Mouse (Mus musculus): Measurements from ENCODE around the gene Tchp. TPM values are rescaled to one million over a fixed set of nuclear protein-coding genes. Genes with fewer than 3 reads are reported as not detected.

Tchp gene
- total RNA-seq, 4 experiments from 2014 or later: 7.4 to 27.5 (median 12.3) TPM

GRCm38 (mm10) chr5:114742572-114742971 is 35.0 kb downstream of the Tchp start:
- no peak for DNase-seq

DNA sequence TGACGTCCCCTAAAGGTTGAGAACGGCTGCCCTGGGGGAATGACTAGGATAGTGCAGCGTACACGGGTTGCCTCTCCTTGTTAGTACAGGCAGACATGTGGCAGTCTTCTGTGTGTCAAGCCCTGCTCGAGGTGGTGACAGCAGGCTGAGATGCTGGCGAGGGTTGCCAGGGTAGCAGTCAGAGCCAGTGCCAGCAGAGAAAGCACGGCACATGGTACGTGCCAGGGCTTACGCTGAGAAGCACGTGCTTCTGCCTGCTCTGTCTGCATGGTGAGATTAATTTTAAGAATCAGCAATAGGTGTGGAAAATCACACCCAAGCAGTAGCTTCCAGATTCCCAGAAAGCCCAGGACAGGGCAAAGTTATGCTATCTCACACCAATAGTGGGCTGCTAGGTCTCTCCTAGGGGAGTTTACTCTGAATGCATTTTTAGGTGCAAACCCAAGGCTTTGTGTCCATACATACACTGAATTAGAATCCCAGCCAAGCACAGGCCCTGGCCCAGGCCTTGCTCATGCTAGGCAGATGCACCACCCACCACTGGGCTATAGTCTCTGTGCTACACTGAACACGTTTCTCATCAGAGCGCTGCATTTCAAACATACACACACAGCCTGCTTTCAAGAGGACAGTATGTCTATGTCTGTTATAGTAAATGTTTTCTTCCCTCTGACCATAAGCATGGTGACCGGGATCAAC is 35.6 kb downstream of the Tchp start:
- no peak for DNase-seq

DNA sequence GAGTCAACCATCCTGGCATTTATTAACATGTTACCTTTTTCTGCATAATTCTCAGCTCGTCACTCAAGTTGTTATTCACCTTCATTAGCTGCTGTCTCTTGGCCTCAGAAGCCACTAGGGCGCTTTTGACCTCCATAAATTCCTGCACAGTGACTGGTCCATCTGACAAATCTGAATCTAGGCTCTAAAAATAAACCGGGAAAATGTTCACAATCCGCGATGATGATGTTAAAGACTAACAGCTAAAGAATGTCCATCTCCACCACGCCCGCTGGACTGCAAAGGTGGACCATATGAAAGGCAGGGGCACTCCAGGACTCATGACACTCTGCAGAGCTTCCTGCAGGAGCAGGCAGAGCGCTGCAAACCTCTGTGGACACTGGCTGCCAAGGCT is 36.1 kb downstream of the Tchp start:
- no peak for DNase-seq

DNA sequence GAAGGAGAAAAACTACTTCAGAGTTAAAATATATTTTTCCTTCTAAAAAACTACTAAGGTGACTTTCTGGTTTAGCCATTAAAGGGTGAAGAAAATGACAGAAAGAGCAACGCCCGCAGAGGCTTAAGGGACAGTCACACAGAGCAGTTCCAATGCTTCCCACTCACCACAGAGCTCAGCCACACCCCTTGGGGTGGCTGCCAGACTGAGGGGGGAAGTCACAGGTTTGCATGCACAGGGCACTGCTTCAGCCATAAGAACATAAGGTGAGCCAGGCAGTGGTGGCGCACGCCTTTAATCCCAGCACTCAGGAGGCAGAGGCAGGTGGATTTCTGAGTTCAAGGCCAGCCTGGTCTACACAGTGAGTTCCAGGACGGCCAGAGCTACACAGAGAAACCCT is 38.0 kb downstream of the Tchp start:
- no peak for DNase-seq

DNA sequence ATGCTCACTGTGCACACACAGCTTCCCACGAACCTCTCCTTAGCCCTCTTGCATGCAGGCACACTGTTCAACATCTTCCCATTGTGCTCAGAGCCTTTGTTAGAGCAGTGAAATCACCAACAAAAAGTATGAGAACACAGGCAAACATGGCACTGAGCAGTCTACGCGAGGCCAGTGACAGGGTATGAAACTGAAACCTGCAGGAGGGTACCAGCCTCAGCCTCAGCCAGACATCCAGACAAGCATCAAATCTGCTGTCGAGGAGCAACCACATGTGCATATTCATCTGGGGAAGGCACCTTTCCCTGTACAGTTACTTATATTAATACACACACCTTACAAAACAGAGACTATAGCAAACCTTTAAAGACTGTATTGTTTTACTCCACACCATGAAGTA is 39.3 kb downstream of the Tchp start:
- no peak for DNase-seq

DNA sequence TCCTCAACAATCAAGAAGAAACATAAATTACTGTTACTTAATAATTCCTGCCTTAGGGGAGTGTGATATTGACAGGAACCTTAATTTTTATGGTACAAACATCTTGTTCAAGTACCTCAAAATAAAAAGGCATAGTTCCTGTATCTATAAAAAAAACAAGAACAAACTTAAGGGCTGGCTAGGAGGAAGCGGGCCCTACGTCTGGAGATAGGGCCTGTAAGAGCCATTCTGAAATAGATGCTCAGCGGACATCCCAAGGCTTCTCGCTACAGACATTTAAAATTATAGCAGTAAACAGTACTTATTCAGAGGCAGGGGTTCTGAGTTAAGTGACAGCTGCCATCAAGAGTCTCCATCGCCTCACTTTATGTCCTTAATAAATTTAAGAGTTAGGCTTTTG is 40.0 kb downstream of the Tchp start:
- no peak for DNase-seq

DNA sequence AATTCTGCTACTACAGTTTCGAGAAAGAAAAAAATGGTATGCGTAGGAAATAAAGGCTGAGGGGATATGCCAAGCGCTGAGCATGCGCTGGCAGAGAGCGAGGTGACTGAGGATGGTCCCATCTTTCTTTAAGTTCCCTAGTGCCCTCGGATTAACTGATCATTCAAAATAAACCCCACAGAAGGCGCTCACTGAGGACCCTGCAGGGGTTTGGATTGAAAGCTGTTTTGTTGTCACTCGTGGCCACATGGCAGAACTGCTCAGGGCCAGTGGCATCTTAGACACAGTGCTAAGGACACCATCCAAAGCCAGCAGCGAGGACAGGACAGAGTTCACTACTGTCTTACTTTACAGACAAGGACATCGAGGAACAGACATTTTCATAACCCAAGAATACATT is 42.8 kb downstream of the Tchp start:
- no peak for DNase-seq

- no peak for DNase-seq
Observed at GRCm38 (mm10) chr5:114752397-114752796, 44.8 kb downstream of the Tchp start.

GRCm38 (mm10) chr5:114753384-114753783 is 45.8 kb downstream of the Tchp start:
- DNase-seq: no peak

GRCm38 (mm10) chr5:114759536-114760090 is 52.1 kb downstream of the Tchp start:
- no peak for DNase-seq

DNA sequence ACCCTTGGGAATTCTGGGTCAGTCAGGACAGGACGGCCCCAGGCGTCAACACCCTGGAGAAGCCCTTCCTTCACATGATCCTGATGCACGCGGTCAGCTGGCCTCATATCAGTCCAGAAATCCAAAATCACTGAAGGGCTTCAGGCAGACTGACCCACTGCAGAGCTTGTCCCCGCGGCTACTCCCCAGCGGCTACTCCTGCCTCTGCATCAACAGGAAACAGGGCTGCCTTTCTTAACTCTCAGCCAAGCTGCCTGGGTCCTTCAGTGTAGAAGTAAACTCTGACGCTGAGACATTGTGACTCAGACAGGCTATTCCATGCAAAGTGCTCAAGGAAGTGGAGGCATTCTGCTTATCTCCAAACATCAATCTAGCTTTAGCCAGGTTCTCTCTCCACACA is 54.4 kb downstream of the Tchp start:
- no peak for DNase-seq

DNA sequence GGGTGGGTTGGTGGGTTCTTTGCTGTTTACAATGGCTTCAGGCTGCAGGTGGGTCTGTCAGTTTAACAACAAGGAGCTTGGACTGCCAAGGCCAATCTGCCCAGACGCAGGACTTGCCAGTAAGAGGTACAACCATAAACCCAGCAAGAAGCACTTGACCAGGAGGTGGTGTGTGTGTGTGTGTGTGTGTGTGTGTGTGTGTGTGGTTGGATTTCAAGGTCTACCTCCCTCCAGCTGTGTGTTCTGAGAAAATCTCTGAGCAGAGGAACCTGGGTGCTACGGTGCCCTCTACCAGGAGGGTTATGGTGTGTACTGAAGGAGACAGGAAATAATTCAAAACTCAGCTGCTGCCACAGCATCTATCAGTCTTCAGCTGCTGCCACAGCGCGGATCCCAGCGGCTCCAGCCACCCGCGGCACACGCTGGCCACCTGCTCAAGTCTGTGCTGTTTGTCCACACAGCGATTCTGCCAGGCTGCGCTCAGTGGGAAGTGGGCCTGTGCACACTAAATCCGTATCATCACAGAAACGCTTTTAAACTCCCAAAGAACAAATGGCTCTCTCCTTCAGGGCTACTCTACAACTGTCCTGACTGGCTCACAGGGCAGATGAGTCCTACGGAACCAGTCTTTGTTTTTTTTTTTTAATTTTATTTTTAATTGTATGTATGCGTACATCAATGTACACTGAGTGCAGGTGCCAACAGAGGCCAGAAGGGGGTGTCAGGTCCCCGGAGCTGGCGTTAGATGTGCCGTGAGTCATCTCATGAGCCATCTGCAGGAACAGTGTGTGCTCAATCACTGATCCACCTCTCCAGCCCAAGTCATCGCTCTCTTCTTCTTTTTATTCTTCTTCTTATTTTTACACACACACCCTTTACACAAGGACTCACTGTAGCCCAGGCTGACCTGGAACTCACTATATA is 57.5 kb downstream of the Tchp start:
- no peak for DNase-seq

GRCm38 (mm10) chr5:114766686-114767085 is 59.1 kb downstream of the Tchp start:
- DNase-seq: no peak

DNA sequence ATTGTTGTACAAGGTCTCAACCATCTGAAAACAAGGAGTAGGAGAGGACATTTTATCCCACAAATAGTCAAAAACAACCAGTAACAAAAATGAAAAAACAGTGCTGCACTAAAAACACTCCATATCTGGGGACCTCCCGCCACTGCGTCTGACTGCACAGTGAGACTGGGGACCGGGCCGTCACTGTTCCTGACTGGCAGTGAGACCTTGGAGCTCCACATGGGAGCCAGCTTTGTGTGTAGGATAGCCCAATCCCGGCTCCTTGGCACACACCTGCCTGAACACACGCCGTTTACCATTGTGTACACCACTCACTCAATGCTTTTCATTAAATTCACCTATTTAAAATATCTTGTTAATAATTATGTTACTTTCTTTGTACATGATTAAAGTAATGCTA is 59.6 kb downstream of the Tchp start:
- no peak for DNase-seq

DNA sequence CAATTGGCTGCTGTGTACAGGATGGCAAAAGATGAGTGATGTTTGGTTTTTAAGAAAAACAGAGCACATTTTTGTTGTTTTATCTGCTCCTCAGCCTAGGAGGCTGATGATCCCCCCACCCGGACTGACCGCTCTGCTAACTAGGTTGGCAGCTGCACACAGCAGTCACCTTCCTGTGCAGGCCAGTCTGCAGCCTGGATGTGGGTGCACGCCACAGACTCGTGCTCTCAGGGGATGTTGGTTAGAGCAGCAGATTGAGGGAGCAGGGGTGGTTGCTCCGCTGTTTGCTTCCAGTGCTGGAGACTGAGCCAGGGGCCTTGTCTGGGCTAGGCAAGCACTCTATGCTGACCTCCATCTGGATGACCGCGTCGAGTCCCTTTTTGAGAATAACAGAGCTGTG is 62.2 kb downstream of the Tchp start:
- DNase-seq: no peak

DNA sequence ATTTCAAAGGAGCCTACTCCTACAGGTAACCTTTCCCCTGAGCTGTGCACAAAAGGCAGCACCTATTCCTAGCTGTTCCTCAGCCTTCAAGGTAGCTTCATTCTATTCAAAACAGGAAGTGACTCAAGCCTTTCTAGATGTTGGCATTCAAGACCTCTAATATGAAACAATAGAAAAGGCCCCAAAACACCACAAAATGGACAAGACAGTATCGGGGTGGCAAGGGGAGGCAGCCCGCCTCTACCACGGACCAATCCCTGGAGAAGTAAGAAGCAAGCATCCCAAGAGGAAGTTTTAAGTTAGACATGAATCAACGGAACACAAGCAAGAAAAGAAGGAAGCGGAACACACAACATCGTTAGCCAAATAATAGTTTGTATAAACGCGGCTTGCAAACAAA is 64.2 kb downstream of the Tchp start:
- no peak for DNase-seq

Small RNA genes lying within 50 kb of the gene (microRNA-seq; reads per million reads assigned to microRNA genes)
- gene Mir7028: 0 to 0.70 reads per million in 2 experiments

Other genes with a start within 250 kb of the Tchp start
- gene Fam222a, start 139.7 kb upstream of the Tchp start, total RNA-seq (2022): 10 to 100 TPM; 28.1 to 47.2 (median 33.7) TPM
- gene Trpv4, start 49.3 kb upstream of the Tchp start, total RNA-seq (2022): 1 to 10 TPM; 1.3 to 3.4 (median 2.4) TPM
- gene Gltp, start 16.8 kb upstream of the Tchp start, total RNA-seq (2022): 10 to 100 TPM; 49.4 to 67.4 (median 55.3) TPM
- gene Ankrd13a, start 66.9 kb downstream of the Tchp start, total RNA-seq (2022): 10 to 100 TPM; 66.7 to 96.6 (median 86.8) TPM
- gene Git2, start 67.8 kb downstream of the Tchp start, total RNA-seq (2022): 10 to 100 TPM; 32.8 to 59.9 (median 45.6) TPM
- gene 1500011B03Rik, start 115.7 kb downstream of the Tchp start, total RNA-seq (2022): 10 to 100 TPM; 37.3 to 58.7 (median 43.6) TPM
- not detected for gene 4930519G04Rik, start 145.9 kb downstream of the Tchp start, total RNA-seq (2022)
- gene Gm9936, start 150.9 kb downstream of the Tchp start, total RNA-seq (2022): not detected
- 10 to 100 TPM; 12.0 to 16.8 (median 14.4) TPM for gene Oasl2, start 189.2 kb downstream of the Tchp start, total RNA-seq (2022)
- gene Oasl1, start 215.5 kb downstream of the Tchp start, total RNA-seq (2022): 1 to 10 TPM; 1.7 to 2.4 (median 2.0) TPM
- 10 to 100 TPM; 46.4 to 59.2 (median 54.2) TPM for gene 2210016L21Rik, start 234.4 kb downstream of the Tchp start, total RNA-seq (2022)

Data from adrenal gland, adult 8-10 months (tissue).